Mouse (Mus musculus): ENCODE data around the gene Pld6. TPM values are rescaled to one million over a fixed set of nuclear protein-coding genes. Genes with fewer than 3 reads are reported as not detected.
"Not testable (repeated sequence)": the region's sequence is repeated elsewhere in the genome, so short reads cannot be mapped to it uniquely, and the experiment has no call there.

Pld6 gene
- total and polyA plus RNA-seq, 3 experiments = 0.44 to 1.5 (median 0.45) TPM

DNA sequence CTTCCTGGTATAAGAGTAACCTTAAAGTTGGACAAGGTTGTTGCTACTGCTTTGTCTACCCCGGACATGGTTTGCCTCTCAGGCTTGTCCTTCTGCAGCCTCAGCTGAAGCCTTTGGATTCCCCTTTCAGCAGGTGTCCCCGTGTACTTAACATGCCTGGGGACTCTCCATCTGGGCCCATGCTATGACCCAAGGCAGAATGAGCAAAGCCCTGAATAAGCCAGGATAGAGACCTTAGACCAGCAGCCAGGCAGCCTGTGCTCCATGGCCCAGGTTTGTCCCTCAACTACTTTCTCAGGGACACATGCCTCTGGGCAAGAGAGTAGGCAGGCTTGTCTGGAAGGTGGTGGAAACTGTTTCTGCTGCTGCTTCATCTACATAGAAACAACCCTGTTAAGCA, 44.1 kb downstream of the Pld6 start:
- H3K27me3 ChIP-seq (ENCODE audit: control insufficient read depth, insufficient read depth, low read length) = no peaks in the 10 kb centered on the region
- no peak overlapping the region for H3K27ac ChIP-seq
- no peak for TF ChIP-seq EP300 (IDR thresholded peaks at IDR 0.05; ENCODE audit: insufficient read depth, low read depth, low read length)
- no peak for TF ChIP-seq POLR2A (IDR thresholded peaks at IDR 0.05; ENCODE audit: insufficient read depth, low read depth, low read length)
- 93% methylated on average over 2 of the region's 2 CpGs for WGBS
- no peak overlapping the region for H3K9ac ChIP-seq (ENCODE audit: low read depth, low read length)
- no peak overlapping the region for H3K4me3 ChIP-seq
- H3K36me3 ChIP-seq (ENCODE audit: control insufficient read depth, insufficient read depth, low read length) = no peaks in the 10 kb centered on the region
- no peak for DNase-seq
- H3K4me1 ChIP-seq (ENCODE audit: control insufficient read depth, insufficient read depth, low read length) = no peaks in the 10 kb centered on the region
- intact Hi-C loops (cut with DNase I) = no loop called here
- H3K79me2 ChIP-seq (replicated peaks; ENCODE audit: control insufficient read depth, insufficient read depth, low read length) = 0 out of 2 replicates have a peak, but pooled peaks cover 1% of the 10 kb centered on the region

DNA sequence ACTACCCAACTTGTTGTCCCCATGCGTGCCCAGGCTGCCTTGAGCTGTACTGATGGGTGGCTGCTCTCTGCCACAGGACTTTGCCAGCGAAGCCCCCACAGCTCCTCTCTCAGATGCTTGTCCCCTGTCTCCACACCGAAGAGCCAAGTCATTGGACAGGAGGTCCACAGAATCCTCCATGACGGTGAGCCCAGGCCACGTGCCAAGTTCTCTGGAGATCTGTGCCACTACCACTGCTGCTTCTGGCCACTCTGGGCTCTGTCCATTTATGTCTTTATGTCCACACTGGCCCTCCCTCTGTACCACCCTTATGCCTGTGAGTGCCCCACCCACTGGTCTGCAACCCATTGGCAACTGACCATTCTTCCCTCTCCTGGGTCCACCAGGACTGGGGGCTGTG, 45.5 kb downstream of the Pld6 start:
- intact Hi-C loops (cut with DNase I) = no loop called here
- no peaks in the 10 kb centered on the region for H3K27me3 ChIP-seq (ENCODE audit: control insufficient read depth, insufficient read depth, low read length)
- 95% methylated on average over 5 of the region's 5 CpGs for WGBS
- H3K4me1 ChIP-seq (ENCODE audit: control insufficient read depth, insufficient read depth, low read length) = no peaks in the 10 kb centered on the region
- no peak overlapping the region for H3K4me3 ChIP-seq
- H3K79me2 ChIP-seq (replicated peaks; ENCODE audit: control insufficient read depth, insufficient read depth, low read length) = 0 out of 2 replicates have a peak, but pooled peaks cover 1% of the 10 kb centered on the region
- TF ChIP-seq CTCF (IDR thresholded peaks at IDR 0.05) (no peak), EP300 (IDR thresholded peaks at IDR 0.05; ENCODE audit: insufficient read depth, low read depth, low read length) (no peak), POLR2A (IDR thresholded peaks at IDR 0.05; ENCODE audit: insufficient read depth, low read depth, low read length) (no peak)
- no peaks in the 10 kb centered on the region for H3K36me3 ChIP-seq (ENCODE audit: control insufficient read depth, insufficient read depth, low read length)
- H3K9ac ChIP-seq (ENCODE audit: low read depth, low read length) = no peak overlapping the region
- DNase-seq = no peak
- H3K27ac ChIP-seq = no peak overlapping the region

DNA sequence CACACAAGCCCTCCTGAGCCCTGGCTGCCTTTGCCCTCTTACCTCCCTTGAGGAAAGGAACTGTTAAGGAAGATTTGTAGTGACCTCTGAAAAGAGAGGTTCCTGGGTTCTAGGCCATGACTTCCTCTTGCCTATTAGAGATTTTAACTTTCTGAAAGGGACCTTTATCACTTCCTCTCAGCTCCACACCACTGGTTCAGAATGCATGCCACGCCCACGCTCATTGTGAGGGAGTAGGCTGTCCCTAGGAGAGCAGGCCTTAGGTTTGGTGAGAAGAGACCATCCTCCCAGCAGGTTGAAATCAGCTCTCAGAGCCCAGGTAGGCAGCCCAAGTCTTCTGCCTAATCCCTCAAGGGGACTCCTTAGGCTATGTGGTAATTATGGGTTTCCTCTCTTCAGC, 47.4 kb downstream of the Pld6 start:
- WGBS = 73% methylated on average over 2 of the region's 2 CpGs
- intact Hi-C loops (cut with DNase I) = no loop called here
- no peaks in the 10 kb centered on the region for H3K36me3 ChIP-seq (ENCODE audit: control insufficient read depth, insufficient read depth, low read length)

DNA sequence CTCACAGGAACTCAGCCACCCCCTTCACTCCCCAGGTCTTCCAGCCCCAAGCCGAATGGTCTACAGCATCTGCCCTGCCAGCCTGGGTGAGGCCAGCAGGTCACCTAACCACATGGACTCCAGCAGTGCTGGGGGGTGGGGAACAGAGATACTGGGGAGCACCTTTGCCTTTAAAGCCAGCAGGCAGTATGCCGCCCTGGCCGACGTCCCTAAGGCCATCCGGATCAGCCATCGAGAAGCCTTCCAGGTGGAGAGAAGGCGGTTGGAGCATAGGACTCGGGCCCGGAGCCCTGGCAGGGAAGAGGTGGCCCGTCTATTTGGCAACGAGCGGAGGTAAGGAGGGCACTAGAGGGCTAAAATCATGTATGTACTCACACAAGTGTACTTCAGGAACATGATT, 50.2 kb downstream of the Pld6 start:
- peaks cover 3% of the 10 kb centered on the region for H3K4me1 ChIP-seq (ENCODE audit: control insufficient read depth, insufficient read depth, low read length)
- H3K27ac ChIP-seq = no peak overlapping the region
- 94% methylated on average over 12 of the region's 12 CpGs for WGBS
- peaks cover 4% of the 10 kb centered on the region; the same call in 1 of the 2 replicates for H3K79me2 ChIP-seq (replicated peaks; ENCODE audit: control insufficient read depth, insufficient read depth, low read length)
- no peak overlapping the region for H3K4me3 ChIP-seq
- H3K9ac ChIP-seq (ENCODE audit: low read depth, low read length) = no peak overlapping the region
- TF ChIP-seq CTCF (IDR thresholded peaks at IDR 0.05) (no peak), EP300 (IDR thresholded peaks at IDR 0.05; ENCODE audit: insufficient read depth, low read depth, low read length) (no peak), POLR2A (IDR thresholded peaks at IDR 0.05; ENCODE audit: insufficient read depth, low read depth, low read length) (no peak)
- intact Hi-C loops (cut with DNase I) = no loop called here
- H3K36me3 ChIP-seq (ENCODE audit: control insufficient read depth, insufficient read depth, low read length) = no peaks in the 10 kb centered on the region; the same call in none of the 2 replicates
- no peaks in the 10 kb centered on the region for H3K27me3 ChIP-seq (ENCODE audit: control insufficient read depth, insufficient read depth, low read length)
- DNase-seq = no peak

More for the DNA sequence above, 47.4 kb downstream of the Pld6 start:
- Histone ChIP-seq H3K79me2 (replicated peaks; ENCODE audit: control insufficient read depth, insufficient read depth, low read length) (0 out of 2 replicates have a peak, but pooled peaks cover 1% of the 10 kb centered on the region), H3K27me3 (ENCODE audit: control insufficient read depth, insufficient read depth, low read length) (no peaks in the 10 kb centered on the region), H3K4me1 (ENCODE audit: control insufficient read depth, insufficient read depth, low read length) (no peaks in the 10 kb centered on the region), H3K9ac (ENCODE audit: low read depth, low read length) (no peak overlapping the region), H3K4me3 (no peak overlapping the region), H3K27ac (no peak overlapping the region)
- no peak for DNase-seq
- no peak for TF ChIP-seq EP300 (IDR thresholded peaks at IDR 0.05; ENCODE audit: insufficient read depth, low read depth, low read length)
- TF ChIP-seq POLR2A (IDR thresholded peaks at IDR 0.05; ENCODE audit: insufficient read depth, low read depth, low read length) = no peak
- no peak for TF ChIP-seq CTCF (IDR thresholded peaks at IDR 0.05)

DNA sequence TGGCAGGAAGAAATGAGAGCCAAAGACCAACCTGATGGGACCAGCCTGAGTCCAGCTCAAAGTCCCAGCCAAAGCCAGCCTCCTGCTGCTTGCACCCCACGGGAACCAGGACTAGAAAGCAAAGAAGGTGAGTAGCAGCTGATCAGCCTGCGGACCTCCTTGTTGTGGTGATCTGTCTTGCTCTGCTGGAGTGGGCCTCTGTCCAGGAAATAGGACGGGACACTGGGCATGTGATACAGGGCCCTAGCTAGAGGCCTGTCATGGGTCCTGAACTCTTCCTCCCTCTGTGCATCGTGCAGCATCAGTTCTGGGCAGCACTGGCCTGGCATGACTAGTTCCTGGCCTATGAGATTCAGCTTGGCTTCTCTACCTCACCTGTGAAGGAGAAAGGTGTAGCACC, 51.5 kb downstream of the Pld6 start:
- H3K9ac ChIP-seq (ENCODE audit: low read depth, low read length); H3K27me3 ChIP-seq (ENCODE audit: control insufficient read depth, insufficient read depth, low read length); H3K4me3 ChIP-seq; H3K79me2 ChIP-seq (replicated peaks; ENCODE audit: control insufficient read depth, insufficient read depth, low read length); intact Hi-C loops (cut with DNase I); H3K36me3 ChIP-seq (ENCODE audit: control insufficient read depth, insufficient read depth, low read length); DNase-seq; H3K27ac ChIP-seq: not testable (repeated sequence)
- peaks cover 13% of the 10 kb centered on the region for H3K4me1 ChIP-seq (ENCODE audit: control insufficient read depth, insufficient read depth, low read length)
- WGBS = 78% methylated on average over 4 of the region's 4 CpGs

DNA sequence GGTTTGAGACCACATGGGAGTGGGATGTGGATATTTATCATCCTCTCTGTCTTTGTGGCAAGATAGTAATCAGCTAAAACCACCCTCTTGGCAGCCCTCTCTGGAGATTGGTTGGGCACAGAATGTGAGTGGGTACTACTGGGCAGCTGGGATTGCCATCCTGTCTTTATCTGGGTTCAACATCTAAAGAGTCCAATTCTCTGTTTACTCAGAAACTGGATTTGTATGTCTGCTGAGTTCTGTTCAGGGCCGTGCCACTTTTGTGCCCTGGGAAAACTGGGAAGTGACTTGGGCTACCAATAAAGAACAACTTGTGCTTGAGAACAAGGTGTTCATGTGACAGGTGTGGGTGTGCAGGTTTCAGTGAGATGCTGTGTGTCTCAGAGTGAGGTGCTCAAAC, 53.1 kb downstream of the Pld6 start:
- intact Hi-C loops (cut with DNase I) = no loop called here
- Histone ChIP-seq H3K79me2 (replicated peaks; ENCODE audit: control insufficient read depth, insufficient read depth, low read length) (peaks cover 4% of the 10 kb centered on the region; the same call in 1 of the 2 replicates), H3K4me1 (ENCODE audit: control insufficient read depth, insufficient read depth, low read length) (peaks cover 13% of the 10 kb centered on the region), H3K9ac (ENCODE audit: low read depth, low read length) (no peak overlapping the region), H3K27me3 (ENCODE audit: control insufficient read depth, insufficient read depth, low read length) (no peaks in the 10 kb centered on the region), H3K36me3 (ENCODE audit: control insufficient read depth, insufficient read depth, low read length) (no peaks in the 10 kb centered on the region; the same call in none of the 2 replicates), H3K4me3 (no peak overlapping the region), H3K27ac (no peak overlapping the region)
- no peak for DNase-seq
- 94% methylated on average over 1 of the region's 1 CpGs for WGBS
- TF ChIP-seq POLR2A (IDR thresholded peaks at IDR 0.05; ENCODE audit: insufficient read depth, low read depth, low read length) (no peak), EP300 (IDR thresholded peaks at IDR 0.05; ENCODE audit: insufficient read depth, low read depth, low read length) (no peak), CTCF (IDR thresholded peaks at IDR 0.05) (no peak)

Other genes with a start within 250 kb of the Pld6 start
- gene Nlrp3, start 246.1 kb downstream of the Pld6 start, total RNA-seq (2021) = under 1 TPM; 0.45 to 0.55 TPM
- 0.33 and 0.38 TPM in 2 replicates for gene Nlrp3, start 246.1 kb downstream of the Pld6 start, polyA plus RNA-seq (2012; rRNA removed)
- not detected for gene Olfr222, start 211.4 kb downstream of the Pld6 start, total RNA-seq (2021)
- gene Olfr222, start 211.4 kb downstream of the Pld6 start, polyA plus RNA-seq (2012; rRNA removed) = not detected in 2 replicates
- gene Olfr223, start 194.4 kb downstream of the Pld6 start, total RNA-seq (2021) = not detected
- not detected in 2 replicates for gene Olfr223, start 194.4 kb downstream of the Pld6 start, polyA plus RNA-seq (2012; rRNA removed)
- gene Mprip, start 126.3 kb downstream of the Pld6 start, total RNA-seq (2021) = 100 to 1,000 TPM; 132 to 142 TPM
- 77.1 and 81.6 TPM in 2 replicates for gene Mprip, start 126.3 kb downstream of the Pld6 start, polyA plus RNA-seq (2012; rRNA removed)
- gene Flcn, start 22.4 kb upstream of the Pld6 start, total RNA-seq (2021) = 10 to 100 TPM; 36.9 to 47.0 TPM
- 52.0 and 59.0 TPM in 2 replicates for gene Flcn, start 22.4 kb upstream of the Pld6 start, polyA plus RNA-seq (2012; rRNA removed)
- gene Nt5m, start 51.8 kb upstream of the Pld6 start, total RNA-seq (2021) = 10 to 100 TPM; 23.7 to 25.4 TPM
- 35.9 and 47.1 TPM in 2 replicates for gene Nt5m, start 51.8 kb upstream of the Pld6 start, polyA plus RNA-seq (2012; rRNA removed)
- gene Cops3, start 52.2 kb upstream of the Pld6 start, total RNA-seq (2021) = 10 to 100 TPM; 67.7 to 75.5 TPM
- gene Cops3, start 52.2 kb upstream of the Pld6 start, polyA plus RNA-seq (2012; rRNA removed) = 28.4 and 47.8 TPM in 2 replicates
- 10 to 100 TPM; 24.0 to 25.5 TPM for gene Med9, start 160.6 kb upstream of the Pld6 start, total RNA-seq (2021)
- 24.0 and 28.1 TPM in 2 replicates for gene Med9, start 160.6 kb upstream of the Pld6 start, polyA plus RNA-seq (2012; rRNA removed)
- 1 to 10 TPM; 5.7 to 6.6 TPM for gene Rasd1, start 177.3 kb upstream of the Pld6 start, total RNA-seq (2021)
- gene Rasd1, start 177.3 kb upstream of the Pld6 start, polyA plus RNA-seq (2012; rRNA removed) = 4.6 and 6.8 TPM in 2 replicates

Data from heart, adult 2 months (tissue).